Mouse (Mus musculus) lung, postnatal 36 days (tissue): ENCODE results near the gene Tbx2.

ENCODE experiments used
- DNase-seq: peaks from one replicate; pipeline ENCODE4 v3.0.0; 2022; ENCODE audit warnings: mixed read lengths

Tbx2 gene

DNA sequence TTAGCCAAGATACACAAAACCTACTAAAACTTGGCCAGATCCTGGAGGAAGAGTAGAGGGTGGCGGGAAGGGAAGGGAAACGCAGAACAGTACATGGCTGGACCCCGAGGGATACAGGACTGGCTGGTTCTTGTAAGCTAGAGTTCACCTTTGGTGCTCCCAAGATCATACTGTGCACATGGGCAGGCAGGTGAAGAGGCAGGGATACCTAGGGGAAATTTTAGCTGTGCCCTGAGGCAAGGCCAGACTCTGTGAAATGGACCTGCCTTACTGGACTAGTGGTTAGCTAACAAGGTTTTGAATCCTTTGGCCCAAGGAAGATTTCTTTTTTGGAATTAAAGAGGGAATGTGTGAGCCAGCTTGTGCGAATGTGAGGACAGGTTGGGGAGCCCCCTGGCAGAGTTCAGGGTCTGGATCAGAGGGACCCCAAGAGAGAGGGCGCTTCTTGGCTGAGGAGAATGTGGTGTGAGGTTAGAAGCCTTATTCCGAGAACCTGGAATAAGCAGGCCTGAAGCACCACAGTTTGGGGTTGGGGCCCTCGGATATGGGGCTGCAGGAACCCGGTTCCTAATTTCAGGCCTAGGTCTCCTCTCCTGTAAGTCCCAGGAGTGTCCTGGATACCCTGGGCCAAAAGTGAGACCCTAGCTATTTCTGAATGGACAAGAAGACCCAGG is 56.8 kb downstream of the Tbx2 start:
- DNase-seq, result no peak

DNA sequence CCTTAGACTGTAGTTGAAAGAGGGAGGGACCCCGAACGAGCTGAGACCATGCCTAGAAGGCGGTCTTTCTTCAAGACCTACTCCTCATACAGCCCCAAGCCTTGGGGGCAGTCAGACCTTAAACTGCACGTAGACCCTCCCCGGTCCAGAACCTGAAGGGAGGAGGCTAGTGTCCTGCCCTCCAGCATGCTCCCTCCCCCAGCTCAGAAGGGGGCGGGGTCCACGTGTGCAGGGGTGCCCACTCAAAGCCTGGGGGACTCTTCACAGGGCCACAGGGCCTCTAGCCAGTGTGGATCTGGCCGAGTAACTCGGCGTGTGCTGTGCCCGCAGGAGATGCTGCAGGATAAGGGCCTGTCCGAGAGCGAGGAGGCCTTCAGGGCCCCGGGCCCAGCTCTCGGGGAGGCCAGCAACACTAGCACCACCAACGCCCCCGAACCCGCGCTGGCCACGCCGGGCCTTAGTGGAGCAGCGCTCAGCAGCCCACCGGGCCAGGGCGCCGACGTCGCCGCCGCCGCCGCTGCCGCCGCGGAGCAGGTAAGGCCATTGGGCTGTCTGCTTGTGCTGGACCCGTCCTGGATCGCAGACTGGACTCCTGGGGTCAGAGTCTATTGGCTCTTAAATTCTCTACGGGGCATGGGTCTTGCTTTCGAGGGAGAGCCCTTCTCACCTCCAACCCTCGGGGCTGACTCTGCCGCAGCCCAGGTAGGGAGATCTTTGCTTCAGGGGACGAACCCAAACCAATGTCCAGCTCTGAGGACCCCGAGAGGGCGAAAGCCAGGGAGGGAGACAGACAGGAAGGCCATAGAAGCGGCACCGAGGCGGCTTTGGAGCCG is 57.6 kb downstream of the Tbx2 start:
- no peak for DNase-seq

DNA sequence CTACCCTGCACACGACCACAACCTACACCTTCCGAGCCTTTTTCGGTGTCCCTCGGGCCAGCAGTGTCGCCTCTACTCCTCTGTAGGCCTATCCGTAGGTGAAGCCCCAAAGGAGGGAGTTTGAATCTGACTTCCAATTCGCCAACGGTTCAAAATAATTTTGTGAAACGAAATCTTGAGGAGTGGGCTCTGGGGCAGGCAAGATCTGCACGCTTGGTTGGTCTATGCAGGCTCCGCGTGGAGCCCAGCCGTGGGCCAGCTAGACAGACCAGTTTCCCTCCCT is 58.2 kb downstream of the Tbx2 start:
- no peak for DNase-seq

DNA sequence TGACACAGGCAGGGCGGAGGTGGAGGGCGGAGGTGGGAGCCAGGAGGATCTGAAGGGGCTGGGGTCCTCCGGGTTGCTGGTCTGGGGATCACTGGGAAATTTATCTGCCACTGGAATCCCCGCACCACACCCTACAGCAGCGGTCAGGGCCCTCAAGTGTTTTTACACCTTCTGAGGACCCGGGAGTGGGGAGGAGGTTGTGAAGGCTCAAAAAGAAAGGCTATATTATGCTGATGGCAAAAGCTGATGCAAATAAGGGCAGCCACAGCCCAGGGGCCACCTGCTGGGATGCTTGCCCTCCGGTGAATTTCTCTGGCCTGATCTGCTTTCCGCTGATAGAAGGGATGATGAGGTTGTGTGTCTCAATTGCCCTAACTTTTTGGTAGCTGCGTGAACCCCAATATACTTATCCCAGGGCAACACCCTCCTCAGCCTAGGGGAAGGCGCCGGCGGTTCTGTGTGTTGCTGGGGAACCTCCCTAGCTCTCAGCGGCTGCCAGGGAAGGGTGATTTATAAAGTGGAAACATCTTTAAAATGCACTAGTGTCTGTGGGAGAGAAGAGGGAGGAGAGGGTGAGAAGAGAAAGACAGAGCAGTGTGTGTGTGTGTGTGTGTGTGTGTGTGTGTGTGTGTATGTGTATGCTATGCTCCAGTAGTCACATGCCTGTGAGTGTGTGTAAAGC is 58.8 kb downstream of the Tbx2 start:
- DNase-seq, result peak; percentile 35
